Mouse (Mus musculus): ENCODE measurements around the gene Il6ra.

GRCm38 (mm10) chr3:89959435-89959834, 46.4 kb upstream of the Il6ra start:
- TF ChIP-seq POLR2A (IDR thresholded peaks at IDR 0.05; ENCODE audit: insufficient read length, low read depth) (no peak), MAX (IDR thresholded peaks at IDR 0.05; ENCODE audit: low read depth) (no peak), REST (IDR thresholded peaks at IDR 0.05; ENCODE audit: insufficient read depth, insufficient read length) (no peak)
